Mouse (Mus musculus) ES-CJ7 (cell line): ENCODE results near the gene Ciapin1.
A peak's percentile ranks its signal among the peaks of the same experiment; 100 is the strongest.
"Not testable (repeated sequence)": the region's sequence is repeated elsewhere in the genome, so short reads cannot be mapped to it uniquely, and the experiment has no call there.

Experiments
- DNase-seq: peaks from one replicate; pipeline ENCODE4 v3.0.0; 2011; ENCODE audit warnings: low read depth, low spot score

The Ciapin1 gene

DNA sequence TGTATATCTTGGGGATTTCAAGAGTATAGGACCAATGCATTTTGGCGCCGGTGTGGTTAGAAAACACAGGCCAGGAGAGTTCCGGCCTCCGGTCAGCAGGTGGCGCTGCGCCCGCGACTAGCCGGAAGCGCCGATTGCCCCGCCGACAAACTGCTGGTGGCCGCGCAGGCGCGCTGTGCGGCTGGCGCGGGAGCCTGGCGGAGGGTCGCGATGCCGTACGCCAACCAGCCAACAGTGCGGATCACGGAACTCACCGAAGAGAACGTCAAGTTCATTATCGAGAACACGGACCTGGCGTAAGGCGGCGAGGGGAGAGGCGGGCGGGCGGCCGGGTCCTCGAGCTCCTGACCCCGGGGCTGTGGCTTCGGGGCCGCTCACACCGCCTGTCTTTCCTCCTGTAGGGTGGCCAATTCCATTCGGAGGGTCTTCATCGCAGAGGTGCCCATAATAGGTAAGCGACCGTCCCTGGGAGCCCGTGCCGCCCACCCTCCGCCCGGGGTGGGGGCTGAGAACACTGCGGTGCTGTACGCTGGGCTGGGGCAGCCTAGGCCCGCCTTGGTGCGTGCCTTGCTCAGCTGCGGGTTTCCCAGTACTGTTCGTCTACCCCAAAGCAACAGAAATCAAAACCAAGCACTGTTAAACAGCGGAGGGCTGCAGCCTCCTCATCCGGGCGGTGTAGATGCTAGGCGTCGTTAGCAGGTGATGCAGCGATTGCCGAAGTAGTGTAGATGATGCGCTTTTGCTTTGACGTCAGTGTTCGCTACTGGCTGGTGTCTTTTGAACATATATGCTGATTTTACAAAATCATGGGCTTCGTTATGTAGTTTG lies 19.4 kb upstream of the Ciapin1 start, which contains the start of gene Polr2c:
Polr2c (plus strand) TSS at position 105 of the 828 bp plus-strand sequence.
- peak; percentile 87 for DNase-seq

DNA sequence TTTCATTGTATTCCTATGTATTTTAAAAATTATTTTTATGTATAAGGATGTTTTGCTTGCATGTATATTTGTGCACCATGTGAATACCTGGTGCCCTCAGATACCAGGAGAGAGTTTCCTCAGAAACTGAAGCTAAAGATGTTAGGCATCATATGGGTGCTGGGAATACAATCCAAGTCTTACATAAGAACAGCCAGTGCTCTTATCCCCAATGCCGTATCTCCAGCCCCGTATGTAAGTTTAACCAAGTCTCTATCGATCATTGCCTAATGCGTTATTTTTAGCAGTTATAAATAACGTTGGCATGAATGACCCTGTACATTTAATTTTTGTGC lies 18.8 kb upstream of the Ciapin1 start:
- no peak for DNase-seq

DNA sequence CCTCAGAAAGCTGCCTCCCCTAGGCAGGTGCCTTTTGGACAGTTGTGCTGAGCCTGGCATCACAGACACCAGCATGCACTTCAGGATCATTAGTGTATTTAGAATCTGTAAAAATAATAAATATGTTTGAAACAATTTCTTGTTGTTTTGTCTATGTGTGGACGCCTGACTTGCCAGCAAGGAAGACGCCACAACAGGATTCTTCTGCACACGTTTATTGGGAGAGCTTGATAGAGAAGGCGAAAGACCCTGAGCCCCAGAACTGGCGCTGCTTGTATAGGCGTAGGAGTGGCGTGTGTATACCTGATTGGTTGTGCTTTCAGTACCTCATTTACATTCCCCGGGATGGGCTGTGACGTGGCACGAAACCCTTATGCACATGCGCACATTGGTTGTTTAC lies 16.6 kb upstream of the Ciapin1 start:
- not testable (repeated sequence) for DNase-seq

DNA sequence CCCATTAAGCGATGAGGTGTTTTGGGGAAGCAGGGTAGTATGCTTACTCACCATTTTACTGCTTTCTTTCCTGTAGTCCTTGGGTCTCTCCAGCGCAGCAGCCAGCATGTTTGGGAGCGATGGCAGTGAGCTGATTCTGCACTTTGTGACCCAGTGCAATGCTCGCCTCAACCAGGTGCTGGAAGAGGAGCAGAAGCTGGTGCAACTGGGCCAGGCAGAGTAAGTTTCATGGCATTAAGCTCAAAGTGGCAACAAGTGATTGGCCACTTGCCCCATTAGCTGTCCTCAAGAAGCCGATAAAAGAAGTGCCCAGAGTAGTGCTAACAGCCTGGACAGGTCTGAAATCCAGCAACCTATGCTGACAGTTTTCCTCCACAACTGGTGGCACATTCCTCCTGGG lies 11.9 kb upstream of the Ciapin1 start:
- no peak for DNase-seq

DNA sequence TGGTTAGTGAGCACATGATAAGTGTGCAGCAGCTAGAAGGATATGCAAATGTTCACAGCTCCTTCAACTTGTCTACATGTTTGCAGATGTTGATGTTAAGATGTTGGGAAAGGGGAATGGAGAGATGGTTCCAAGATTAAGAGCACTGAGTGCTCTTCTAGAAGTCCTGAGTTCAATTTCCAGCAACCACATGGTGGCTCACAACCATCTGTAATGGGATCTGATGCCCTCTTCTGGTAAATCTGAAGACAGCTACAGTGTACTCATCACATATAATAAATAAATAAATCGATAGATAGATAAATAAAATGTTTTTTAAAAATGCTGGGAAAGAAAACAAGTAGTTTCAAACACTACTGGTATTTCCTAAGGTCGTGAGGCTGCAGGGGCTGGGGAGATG lies 3.0 kb upstream of the Ciapin1 start:
- DNase-seq: no peak

DNA sequence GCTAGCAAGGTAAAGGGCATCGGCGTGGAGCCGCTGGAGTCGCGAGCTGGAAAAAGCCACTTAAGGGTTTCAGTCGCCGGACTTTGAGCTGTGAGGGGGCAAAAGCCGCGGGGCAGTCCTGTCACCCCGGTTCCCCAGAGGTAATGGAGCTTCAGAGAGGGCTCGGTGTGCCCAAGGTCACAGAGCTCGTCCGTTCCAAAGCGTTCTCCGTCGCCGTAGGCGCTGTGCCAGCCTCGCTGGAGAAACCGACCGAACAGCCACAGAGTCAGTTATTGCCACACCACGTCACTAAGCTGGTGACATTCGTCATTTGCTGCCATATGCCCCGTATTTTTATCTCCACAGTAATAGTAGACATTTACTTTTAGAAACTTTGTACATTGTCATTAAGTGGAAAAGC lies 442 bp upstream of the Ciapin1 start:
- no peak for DNase-seq

DNA sequence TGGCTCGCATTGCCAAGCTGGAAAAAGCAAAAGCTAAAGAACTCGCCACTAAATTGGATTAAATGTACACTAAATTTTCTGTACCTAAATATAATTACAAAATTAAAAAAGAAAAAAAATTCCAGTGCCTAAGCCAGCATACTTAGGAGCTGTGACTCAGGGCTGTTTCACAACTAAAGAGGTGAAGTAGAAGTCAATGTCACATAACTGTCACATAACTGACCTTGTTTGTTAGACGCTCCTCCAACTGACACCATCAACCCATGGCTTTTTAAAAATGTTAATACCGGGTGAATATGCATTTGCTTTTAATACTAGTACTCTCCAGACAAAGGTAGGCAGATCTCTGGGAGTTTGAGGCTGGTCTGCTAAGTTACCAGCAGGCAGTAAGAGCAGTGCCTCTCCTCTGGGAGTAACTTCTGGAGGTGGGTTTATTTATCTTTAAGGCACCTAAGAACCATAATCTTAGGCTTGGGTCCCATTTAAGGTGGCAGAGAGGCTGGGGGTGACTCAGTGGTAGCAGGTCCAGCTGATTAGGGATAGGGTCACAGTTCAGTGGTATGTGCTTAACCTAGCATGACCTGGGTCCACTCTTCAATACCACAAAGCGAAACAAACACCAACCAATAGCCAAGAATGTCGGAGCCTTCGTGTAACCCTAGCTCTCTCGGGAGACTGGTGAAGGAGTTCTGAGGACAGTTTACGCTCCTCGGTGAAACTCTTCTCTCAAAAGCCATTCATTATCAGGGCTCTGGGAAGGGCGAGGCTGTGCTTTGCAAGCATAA lies 1.5 kb downstream of the Ciapin1 start:
- DNase-seq: no peak

DNA sequence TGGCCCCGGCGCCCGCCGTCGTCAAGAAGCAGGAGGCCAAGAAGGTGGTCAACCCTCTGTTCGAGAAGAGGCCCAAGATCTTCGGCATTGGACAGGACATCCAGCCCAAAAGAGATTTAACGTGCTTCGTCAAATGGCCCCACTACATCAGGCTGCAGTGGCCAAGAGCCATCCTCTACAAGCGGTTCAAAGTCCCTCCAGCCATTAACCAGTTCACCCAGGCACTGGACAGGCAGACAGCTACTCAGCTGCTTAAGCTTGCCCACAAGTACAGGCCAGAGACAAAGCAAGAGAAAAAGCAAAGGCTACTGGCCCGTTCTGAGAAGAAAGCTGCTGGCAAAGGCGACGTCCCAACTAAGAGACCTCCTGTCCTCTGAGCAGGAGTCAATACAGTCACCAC lies 2.4 kb downstream of the Ciapin1 start:
- not testable (repeated sequence) for DNase-seq

DNA sequence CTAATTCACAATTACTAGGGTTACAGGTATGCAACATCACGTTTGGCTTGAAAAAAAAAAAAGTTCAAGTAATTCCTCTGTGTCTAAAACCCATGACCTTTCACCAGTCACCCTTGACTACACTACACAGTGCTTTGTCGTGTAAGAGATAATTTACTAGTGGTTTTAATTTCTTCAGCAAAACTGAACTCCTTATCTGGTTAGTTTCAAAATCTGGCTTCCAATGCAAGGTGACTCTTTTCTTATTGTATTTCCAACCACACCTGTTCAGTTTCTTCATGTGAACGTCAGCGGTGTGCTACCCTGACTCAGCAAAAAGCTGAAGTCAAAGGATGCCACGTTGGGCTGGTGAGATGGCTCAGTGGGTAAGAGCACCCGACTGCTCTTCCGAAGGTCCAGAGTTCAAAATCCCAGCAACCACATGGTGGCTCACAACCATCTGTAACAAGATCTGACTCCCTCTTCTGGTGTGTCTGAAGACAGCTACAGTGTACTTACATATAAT lies 4.2 kb downstream of the Ciapin1 start:
- DNase-seq: not testable (repeated sequence)

DNA sequence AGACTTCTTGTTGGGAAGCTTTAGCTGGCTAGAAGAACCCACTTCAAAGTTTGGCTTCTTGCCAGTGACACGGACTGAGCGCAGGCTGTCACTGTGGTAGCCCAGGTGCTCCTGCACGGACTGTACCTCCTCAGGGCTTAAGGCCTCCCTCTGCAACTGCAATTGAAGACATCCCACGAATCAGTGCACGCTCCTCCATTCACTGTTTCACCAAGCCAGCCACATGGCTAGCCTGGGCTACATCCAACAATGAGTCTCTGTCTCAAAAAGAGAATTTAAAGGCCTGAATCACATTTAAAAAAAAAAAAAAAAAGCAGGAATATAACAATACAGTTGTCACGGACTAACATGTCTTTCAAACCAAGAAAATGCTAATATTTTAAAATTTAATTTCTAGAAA lies 9.9 kb downstream of the Ciapin1 start:
- no peak for DNase-seq

DNA sequence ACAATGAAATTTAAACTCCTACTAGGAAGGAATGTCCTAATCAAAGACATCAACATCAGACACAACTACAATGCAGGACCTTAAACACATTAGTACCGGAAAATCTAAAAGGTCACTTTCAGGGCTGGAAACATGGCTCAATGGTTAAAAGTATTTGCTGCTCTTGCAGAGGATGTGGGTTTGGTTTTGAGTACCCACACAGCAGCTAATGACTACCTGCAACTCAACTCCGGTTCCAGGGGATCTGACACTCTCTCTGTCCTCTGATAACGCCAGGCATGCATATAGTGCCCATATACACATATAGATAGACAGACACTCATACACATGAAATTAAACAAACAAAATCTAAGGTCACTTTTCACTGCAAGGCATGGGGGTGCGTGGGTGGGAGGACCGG lies 11.9 kb downstream of the Ciapin1 start:
- DNase-seq: no peak

DNA sequence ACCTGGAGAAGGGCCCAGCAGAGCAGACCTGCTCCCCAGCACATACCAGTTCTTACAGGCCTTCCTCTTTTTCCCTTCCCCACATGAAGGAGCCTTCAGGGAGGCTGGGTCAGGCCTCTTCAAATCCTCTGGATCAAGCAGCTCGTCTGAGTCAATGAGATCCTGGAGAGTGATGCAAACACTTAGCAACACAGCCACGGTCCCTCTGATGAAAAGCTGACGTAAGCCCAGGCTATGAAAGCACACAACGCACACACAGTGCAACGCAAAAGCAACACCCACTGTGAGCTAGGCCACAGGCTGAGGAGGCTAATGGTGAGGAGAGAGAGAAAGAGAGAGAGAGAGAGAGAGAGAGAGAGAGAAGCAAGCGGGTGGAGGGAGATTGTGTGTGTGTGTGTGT lies 13.0 kb downstream of the Ciapin1 start:
- no peak for DNase-seq

DNA sequence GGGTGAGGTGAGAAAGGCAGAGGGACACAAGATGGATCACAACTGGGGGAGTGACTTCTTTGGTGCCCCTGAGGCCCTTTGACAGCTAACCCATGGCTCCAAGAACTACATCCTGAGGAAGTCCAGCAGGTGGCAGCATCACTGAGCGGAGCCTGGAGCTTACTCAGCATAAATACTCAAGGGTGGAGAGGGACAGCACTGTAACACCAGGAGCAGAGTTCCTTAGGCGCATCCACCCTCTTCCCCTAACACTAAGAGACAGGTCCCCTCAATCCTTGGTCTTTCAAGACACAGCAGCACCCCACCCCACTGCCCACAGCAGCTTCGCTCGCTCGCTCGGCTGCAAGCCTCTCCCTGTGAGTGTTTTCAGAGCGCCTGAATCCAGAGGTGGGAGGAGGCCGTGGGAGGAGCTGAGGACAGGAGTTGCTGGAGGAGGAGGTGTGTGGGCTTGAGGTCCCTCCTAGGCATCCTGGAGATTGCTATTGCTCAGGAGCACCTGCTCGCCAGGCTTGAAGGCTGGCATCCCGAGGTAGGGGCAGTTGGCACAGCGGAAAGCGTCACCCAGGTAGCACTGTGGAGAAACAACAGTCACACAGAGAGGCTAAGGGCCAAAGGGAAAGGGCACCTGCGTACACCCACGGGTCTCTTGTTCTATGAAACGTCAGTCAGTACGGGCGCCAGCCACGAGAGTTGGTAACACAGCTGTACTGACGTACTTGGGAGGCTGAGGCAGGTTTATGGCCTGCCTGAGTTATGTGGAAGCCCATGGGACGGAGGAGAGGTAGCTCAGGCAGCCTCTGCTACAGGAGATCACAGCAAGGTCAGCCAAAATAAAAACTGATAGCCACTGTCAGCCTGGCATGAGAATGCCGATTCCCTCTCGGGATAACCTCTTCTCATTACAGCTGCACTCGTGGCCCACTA lies 15.3 kb downstream of the Ciapin1 start:
- peak; percentile 89 for DNase-seq

DNA sequence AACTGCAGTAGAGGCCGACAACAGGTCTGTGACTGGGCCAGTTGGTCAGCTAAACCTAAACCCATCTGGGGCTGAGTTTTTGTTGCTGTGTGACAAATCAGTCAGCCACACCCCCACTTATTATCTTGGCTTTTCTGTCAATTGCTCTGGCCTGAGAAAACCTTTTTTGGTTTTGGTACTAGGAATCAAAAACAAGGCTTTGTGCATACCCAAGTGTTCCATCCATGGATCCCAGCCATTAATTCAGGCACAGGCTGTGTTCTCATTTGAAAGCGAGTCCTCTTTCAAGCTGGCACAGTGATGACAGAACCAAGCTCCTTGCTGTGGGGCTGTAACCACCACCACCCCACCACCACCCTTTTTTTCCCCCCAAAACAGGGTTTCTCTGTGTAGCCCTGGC lies 16.8 kb downstream of the Ciapin1 start:
- DNase-seq: no peak

DNA sequence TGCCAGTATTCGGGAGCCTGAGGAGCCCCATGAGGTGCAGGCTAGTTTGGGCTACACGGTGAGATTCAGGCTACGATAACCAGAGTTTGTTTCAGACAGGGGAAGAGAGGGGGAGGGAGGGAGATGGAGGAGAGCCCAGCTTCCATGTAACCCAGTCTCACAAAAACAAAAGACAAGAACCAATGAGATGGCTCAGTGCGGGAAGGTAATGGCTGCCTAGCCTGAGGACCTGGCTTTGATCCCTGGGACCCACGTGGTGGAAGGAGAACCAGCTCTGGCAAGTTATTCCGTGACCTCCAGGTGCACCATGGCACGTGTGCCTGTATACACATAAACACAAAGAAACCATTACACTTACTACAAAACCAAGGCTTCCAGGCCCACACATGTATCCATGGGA lies 17.6 kb downstream of the Ciapin1 start:
- DNase-seq: peak; percentile 51

DNA sequence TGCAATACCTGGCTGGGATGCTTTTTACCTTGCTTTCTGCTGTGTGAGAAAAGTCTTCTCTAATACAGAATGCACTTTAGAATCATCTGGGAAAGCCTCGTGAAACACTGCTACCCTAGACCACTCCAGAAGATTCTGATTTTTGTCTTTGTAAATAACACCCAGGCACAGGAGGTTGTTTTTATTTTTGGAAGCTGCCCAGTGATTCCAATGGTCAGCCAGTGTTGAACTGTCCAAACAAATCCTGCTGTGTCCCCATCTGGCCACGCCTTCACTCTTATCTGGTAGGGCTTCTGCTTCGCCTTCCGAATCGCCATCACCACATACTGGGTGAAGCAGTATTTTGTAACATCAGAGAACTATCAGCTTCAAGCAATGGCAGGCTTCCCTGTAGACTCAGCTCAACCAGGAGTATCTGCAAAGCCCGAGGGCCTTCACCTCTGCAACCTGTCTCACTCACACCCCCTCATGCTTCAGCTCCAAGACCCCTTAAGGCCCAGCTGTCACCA lies 18.4 kb downstream of the Ciapin1 start:
- DNase-seq: no peak

DNA sequence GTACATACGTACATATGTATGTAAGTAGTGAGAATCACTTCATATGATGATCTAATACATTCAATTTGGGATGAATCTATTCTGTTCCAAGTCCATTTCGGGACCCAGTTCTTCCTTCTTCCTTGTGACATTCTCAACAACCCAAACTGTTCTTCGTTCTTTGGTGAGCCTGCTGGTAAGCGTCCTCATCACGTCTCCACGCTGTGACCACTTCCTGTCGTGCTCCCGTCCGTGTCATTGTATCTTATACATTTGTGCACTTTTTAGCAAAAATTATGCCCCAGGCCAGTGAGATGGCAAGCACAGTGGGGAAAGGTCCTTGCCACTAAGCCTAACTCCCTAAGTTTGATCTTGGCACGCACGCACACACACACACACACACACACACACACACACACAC lies 20.2 kb downstream of the Ciapin1 start:
- no peak for DNase-seq

DNA sequence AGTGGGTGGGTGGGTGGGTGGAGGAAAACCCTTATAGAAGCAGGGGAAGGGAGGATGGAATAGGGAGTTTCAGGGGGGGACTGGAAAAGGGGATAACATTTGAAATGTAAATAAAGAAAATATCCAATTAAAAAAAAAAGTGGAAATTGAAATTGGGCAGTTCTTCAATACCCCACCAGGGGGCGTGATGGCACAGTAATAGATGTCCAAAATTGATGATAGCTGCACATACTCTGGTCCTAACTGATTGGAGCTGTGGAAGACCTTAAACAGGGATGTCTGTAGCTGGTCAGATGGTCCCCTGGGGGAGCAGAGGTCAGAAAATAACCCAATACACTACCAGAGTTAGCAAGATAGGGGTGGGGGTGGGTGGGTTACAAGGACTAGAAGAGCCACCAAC lies 23.6 kb downstream of the Ciapin1 start:
- DNase-seq: no peak

DNA sequence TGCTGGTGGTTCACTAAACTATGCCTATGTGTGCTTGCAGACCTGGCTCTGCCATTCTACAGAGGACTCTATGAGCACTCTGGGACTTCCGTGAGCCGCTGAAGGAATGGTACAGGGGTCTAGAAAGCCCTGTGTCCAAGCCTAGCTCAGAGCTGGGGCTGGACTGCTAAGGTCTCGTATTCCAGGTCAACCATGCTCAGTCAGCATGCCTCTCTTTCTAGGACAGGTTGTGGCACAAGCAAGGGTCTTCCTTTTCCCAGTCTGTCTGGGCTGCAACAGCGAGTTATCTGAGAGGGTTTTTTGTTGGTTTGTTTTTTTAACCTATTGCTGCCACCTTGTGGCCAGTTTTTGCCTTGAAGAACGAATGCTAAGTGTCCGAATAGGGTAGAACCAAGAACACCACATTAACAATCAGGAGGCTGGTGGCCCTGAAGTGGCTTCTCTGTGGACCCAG lies 25.5 kb downstream of the Ciapin1 start:
- DNase-seq: peak; percentile 90

DNA sequence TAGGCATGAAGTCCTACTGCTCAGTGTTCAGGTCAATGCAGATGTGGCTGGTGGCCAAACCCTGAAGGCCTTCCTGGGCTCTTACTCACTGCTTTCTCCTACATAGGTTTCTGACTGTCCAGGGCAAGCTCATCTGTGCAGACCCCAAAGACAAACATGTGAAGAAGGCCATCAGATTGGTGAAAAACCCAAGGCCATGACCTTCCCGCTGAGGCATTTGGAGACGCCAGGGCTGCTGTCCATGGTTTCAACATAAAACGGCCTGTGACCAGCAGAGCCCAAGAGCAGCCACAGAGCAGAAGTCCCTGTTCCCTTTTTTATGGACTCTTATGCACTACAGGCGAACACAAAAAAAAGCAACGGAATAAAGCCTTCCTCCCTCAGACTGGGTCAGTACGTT lies 26.5 kb downstream of the Ciapin1 start:
- DNase-seq: no peak

DNA sequence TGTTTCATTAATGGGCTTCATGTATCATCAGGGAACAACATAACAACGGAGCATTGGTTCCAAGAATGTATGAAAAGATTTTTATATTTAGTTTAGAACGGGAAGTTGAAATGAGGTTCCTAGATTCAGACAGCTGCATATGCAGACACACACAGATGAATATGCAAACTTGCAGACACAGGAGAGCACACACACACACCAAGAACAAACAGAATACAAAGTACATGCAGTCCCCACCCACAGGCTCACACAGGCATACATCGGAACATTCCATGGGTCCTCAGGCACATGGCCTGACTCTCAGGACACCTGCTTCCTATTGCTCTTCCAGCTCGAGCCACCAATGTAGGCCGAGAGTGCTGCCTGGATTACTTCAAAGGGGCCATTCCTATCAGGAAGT lies 27.3 kb downstream of the Ciapin1 start:
- DNase-seq: no peak

DNA sequence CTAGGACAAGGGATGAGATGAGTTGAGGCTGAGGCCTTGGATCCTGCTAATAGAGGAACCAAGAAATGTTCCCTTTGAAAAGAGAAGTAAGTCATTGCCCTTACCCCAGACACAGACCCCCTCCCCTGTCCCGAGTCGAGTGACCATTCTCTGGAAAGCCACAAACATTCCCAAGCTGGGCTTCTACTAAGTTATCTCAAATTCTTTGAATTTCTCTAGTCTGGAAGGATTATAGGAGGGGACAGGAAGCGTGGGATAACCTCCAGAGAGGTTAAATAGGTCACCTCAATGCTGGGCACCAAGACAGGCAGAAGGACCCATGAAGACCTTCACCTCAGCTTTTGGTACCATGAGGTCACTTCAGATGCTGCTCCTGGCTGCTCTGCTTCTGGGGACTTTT lies 28.0 kb downstream of the Ciapin1 start, which contains the start of gene Ccl17:
Ccl17 (plus strand) TSS at position 301 of the 400 bp plus-strand sequence.
- no peak for DNase-seq
